Mouse (Mus musculus): ENCODE results near the gene Gpr162.

GRCm38 (mm10) chr6:124866560-124866959 lies 2.8 kb upstream of the Gpr162 start:
- no peak for TF ChIP-seq HCFC1 (IDR thresholded peaks at IDR 0.05; ENCODE audit: low read depth, low read length)
- no peak for TF ChIP-seq JUND (conservative IDR thresholded peaks at IDR 0.05; ENCODE audit: low read depth, low read length)
- TF ChIP-seq CTCF (conservative IDR thresholded peaks at IDR 0.05 in 1 of 2, IDR thresholded peaks at IDR 0.05 in 1 of 2; ENCODE audit: low read depth in 2 of 2, low read length in 2 of 2), result no peak
- TF ChIP-seq POLR2A (IDR thresholded peaks at IDR 0.05; ENCODE audit: low read depth, low read length), result no peak
- no peak for TF ChIP-seq MAFK (IDR thresholded peaks at IDR 0.05; ENCODE audit: insufficient replicate concordance, low read length)
- no peak for TF ChIP-seq MAX (IDR thresholded peaks at IDR 0.05; ENCODE audit: low read length)
- no peak for TF ChIP-seq CHD1 (IDR thresholded peaks at IDR 0.05; ENCODE audit: low read depth, low read length)
- no peak for TF ChIP-seq ETS1 (conservative IDR thresholded peaks at IDR 0.05; ENCODE audit: low read depth, low read length)
- no peak for TF ChIP-seq MYC (IDR thresholded peaks at IDR 0.05; ENCODE audit: low read depth, low read length)
- TF ChIP-seq POLR2AphosphoS2 (IDR thresholded peaks at IDR 0.05; ENCODE audit: low read depth, low read length), result no peak
- no peak for TF ChIP-seq BHLHE40 (IDR thresholded peaks at IDR 0.05; ENCODE audit: low read depth, low read length)
- no peak for TF ChIP-seq EP300 (IDR thresholded peaks at IDR 0.05; ENCODE audit: low read length)
- no peak for TF ChIP-seq TCF12 (IDR thresholded peaks at IDR 0.05; ENCODE audit: low read depth, low read length)
- TF ChIP-seq USF1 (IDR thresholded peaks at IDR 0.05; ENCODE audit: low read depth, low read length), result no peak
